Mouse (Mus musculus): ENCODE measurements around the gene Nploc4. TPM values are rescaled to one million over a fixed set of nuclear protein-coding genes. Genes with fewer than 3 reads are reported as not detected.

Nploc4 gene
- polyA plus RNA-seq, 1 experiment from 2014 or later = 49.6 TPM

Small RNAs within 50 kb of the gene (microRNA-seq; reads per million reads assigned to microRNA genes)
- gene Gm23419 (not detected), gene Mir6935 (6.1 reads per million, percentile 19 among the genes with 10 or more reads in this experiment)

Other genes starting within 250 kb of the Nploc4 start
- gene Bahcc1, start 204.8 kb downstream of the Nploc4 start, polyA plus RNA-seq (2016; fragmentation: Nextera tagmentation; extraction: Ambion mirVana) = 7.7 and 12.9 TPM in 2 replicates
- 1,513 and 2,033 TPM in 2 replicates for gene Actg1, start 89.2 kb downstream of the Nploc4 start, polyA plus RNA-seq (2016; fragmentation: Nextera tagmentation; extraction: Ambion mirVana)
- gene Fscn2, start 76.2 kb downstream of the Nploc4 start, polyA plus RNA-seq (2016; fragmentation: Nextera tagmentation; extraction: Ambion mirVana) = 0.25 and 0.49 TPM in 2 replicates
- gene Faap100, start 58.9 kb downstream of the Nploc4 start, polyA plus RNA-seq (2016; fragmentation: Nextera tagmentation; extraction: Ambion mirVana) = 32.5 and 35.9 TPM in 2 replicates
- gene Tspan10, start 4.9 kb upstream of the Nploc4 start, polyA plus RNA-seq (2016; fragmentation: Nextera tagmentation; extraction: Ambion mirVana) = not detected in 2 replicates
- gene Pde6g, start 15.8 kb upstream of the Nploc4 start, polyA plus RNA-seq (2016; fragmentation: Nextera tagmentation; extraction: Ambion mirVana) = 0.44 TPM in 1 of 2 replicates, not detected in the other
- gene Oxld1, start 20.4 kb upstream of the Nploc4 start, polyA plus RNA-seq (2016; fragmentation: Nextera tagmentation; extraction: Ambion mirVana) = 16.7 and 17.6 TPM in 2 replicates
- gene Ccdc137, start 20.4 kb upstream of the Nploc4 start, polyA plus RNA-seq (2016; fragmentation: Nextera tagmentation; extraction: Ambion mirVana) = 27.0 and 36.1 TPM in 2 replicates
- gene Arl16, start 29.9 kb upstream of the Nploc4 start, polyA plus RNA-seq (2016; fragmentation: Nextera tagmentation; extraction: Ambion mirVana) = 46.0 and 52.2 TPM in 2 replicates
- gene Mrpl12, start 46.9 kb upstream of the Nploc4 start, polyA plus RNA-seq (2016; fragmentation: Nextera tagmentation; extraction: Ambion mirVana) = 259 and 270 TPM in 2 replicates
- gene Slc25a10, start 54.1 kb upstream of the Nploc4 start, polyA plus RNA-seq (2016; fragmentation: Nextera tagmentation; extraction: Ambion mirVana) = 55.6 and 56.6 TPM in 2 replicates
- gene Gcgr, start 93.0 kb upstream of the Nploc4 start, polyA plus RNA-seq (2016; fragmentation: Nextera tagmentation; extraction: Ambion mirVana) = 0.26 and 2.2 TPM in 2 replicates
- 153 and 186 TPM in 2 replicates for gene Mcrip1, start 112.0 kb upstream of the Nploc4 start, polyA plus RNA-seq (2016; fragmentation: Nextera tagmentation; extraction: Ambion mirVana)
- gene Ppp1r27, start 113.4 kb upstream of the Nploc4 start, polyA plus RNA-seq (2016; fragmentation: Nextera tagmentation; extraction: Ambion mirVana) = not detected in 2 replicates
- gene P4hb, start 135.5 kb upstream of the Nploc4 start, polyA plus RNA-seq (2016; fragmentation: Nextera tagmentation; extraction: Ambion mirVana) = 550 and 670 TPM in 2 replicates
- 587 and 673 TPM in 2 replicates for gene Arhgdia, start 143.9 kb upstream of the Nploc4 start, polyA plus RNA-seq (2016; fragmentation: Nextera tagmentation; extraction: Ambion mirVana)
- gene Alyref, start 160.7 kb upstream of the Nploc4 start, polyA plus RNA-seq (2016; fragmentation: Nextera tagmentation; extraction: Ambion mirVana) = 365 and 444 TPM in 2 replicates
- gene Anapc11, start 160.7 kb upstream of the Nploc4 start, polyA plus RNA-seq (2016; fragmentation: Nextera tagmentation; extraction: Ambion mirVana) = 186 and 201 TPM in 2 replicates
- 4.8 and 7.0 TPM in 2 replicates for gene Npb, start 170.8 kb upstream of the Nploc4 start, polyA plus RNA-seq (2016; fragmentation: Nextera tagmentation; extraction: Ambion mirVana)
- 119 and 130 TPM in 2 replicates for gene Pcyt2, start 180.2 kb upstream of the Nploc4 start, polyA plus RNA-seq (2016; fragmentation: Nextera tagmentation; extraction: Ambion mirVana)
- 25.6 and 29.5 TPM in 2 replicates for gene Sirt7, start 187.5 kb upstream of the Nploc4 start, polyA plus RNA-seq (2016; fragmentation: Nextera tagmentation; extraction: Ambion mirVana)
- 22.7 and 28.2 TPM in 2 replicates for gene Mafg, start 195.9 kb upstream of the Nploc4 start, polyA plus RNA-seq (2016; fragmentation: Nextera tagmentation; extraction: Ambion mirVana)
- 28.5 and 29.9 TPM in 2 replicates for gene Pycr1, start 206.1 kb upstream of the Nploc4 start, polyA plus RNA-seq (2016; fragmentation: Nextera tagmentation; extraction: Ambion mirVana)
- 6.7 and 9.3 TPM in 2 replicates for gene Myadml2, start 210.4 kb upstream of the Nploc4 start, polyA plus RNA-seq (2016; fragmentation: Nextera tagmentation; extraction: Ambion mirVana)
- 1.6 and 5.8 TPM in 2 replicates for gene Notum, start 223.5 kb upstream of the Nploc4 start, polyA plus RNA-seq (2016; fragmentation: Nextera tagmentation; extraction: Ambion mirVana)
- gene Aspscr1, start 235.3 kb upstream of the Nploc4 start, polyA plus RNA-seq (2016; fragmentation: Nextera tagmentation; extraction: Ambion mirVana) = 127 and 134 TPM in 2 replicates

Measured in heart, embryonic 10.5 days (tissue).